ENCODE assay signal across 29 mouse cellular contexts in the genomic region with DNA sequence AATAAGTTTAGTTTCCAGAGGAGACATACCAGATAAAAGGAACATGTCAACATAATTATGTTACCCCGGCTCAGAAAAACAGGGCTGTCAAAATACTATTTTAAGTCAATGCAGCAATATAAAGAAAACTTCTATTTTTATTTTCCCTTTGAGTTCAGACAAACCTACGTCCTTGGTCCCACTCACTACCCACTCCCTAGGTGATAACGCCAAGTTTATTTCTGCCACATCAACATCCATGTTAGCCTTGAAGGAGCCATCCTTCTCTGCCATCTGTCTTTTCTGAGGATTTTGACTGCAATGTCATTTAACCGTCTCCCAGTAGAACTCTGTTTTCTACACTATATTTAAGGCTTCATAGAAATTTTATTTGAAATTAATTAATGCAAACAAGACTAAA.
"Had no signal": no experiment of that assay in that cellular context is flagged by ENCODE, and none has a peak within 500 bp of the region (broad histone marks: within the 10 kb centered on the region; RNA-seq: fewer than 3 reads in every experiment).

No protein-coding gene starts in this region.

- H3K9me3 ChIP-seq: embryonic facial prominence, embryonic 10.5 days; embryonic facial prominence, embryonic 12.5 days; embryonic facial prominence, embryonic 13.5 days; embryonic facial prominence, embryonic 15.5 days; forebrain, embryonic 10.5 days; forebrain, embryonic 12.5 days; forebrain, embryonic 13.5 days; forebrain, embryonic 15.5 days had no signal

- H3K4me3 ChIP-seq: embryonic facial prominence, embryonic 10.5 days; embryonic facial prominence, embryonic 12.5 days; embryonic facial prominence, embryonic 13.5 days; embryonic facial prominence, embryonic 15.5 days; erythroblast, embryonic 14.5 days; forebrain, embryonic 10.5 days; forebrain, embryonic 12.5 days; forebrain, embryonic 13.5 days; forebrain, embryonic 15.5 days; gastrocnemius, adult 2 months; heart, adult 2 months had no signal

- H3K27me3 ChIP-seq: embryonic facial prominence, embryonic 12.5 days; embryonic facial prominence, embryonic 13.5 days; embryonic facial prominence, embryonic 15.5 days; forebrain, embryonic 12.5 days; forebrain, embryonic 13.5 days; forebrain, embryonic 15.5 days had no signal

- H3K36me3 ChIP-seq: embryonic facial prominence, embryonic 10.5 days; embryonic facial prominence, embryonic 12.5 days; embryonic facial prominence, embryonic 13.5 days; embryonic facial prominence, embryonic 15.5 days; forebrain, embryonic 10.5 days; forebrain, embryonic 12.5 days; forebrain, embryonic 15.5 days had no signal

- H3K4me1 ChIP-seq: embryonic facial prominence, embryonic 10.5 days; embryonic facial prominence, embryonic 12.5 days; embryonic facial prominence, embryonic 13.5 days; embryonic facial prominence, embryonic 15.5 days; forebrain, embryonic 10.5 days; forebrain, embryonic 12.5 days; forebrain, embryonic 13.5 days; forebrain, embryonic 15.5 days had no signal

- DNase-seq: cerebellum, adult 2 months; cerebellum, adult 8-10 months; cerebellum, adult 9-10 months; cerebellum, adult 9-11 months; cerebellum, postnatal 10 days; cerebellum, postnatal 14 days; cerebellum, postnatal 25 days; cerebellum, postnatal 36 days; embryo, embryonic 11 days; forebrain, postnatal 0 days; gastrocnemius, adult 2 months; gastrocnemius, postnatal 10 days; gastrocnemius, postnatal 14 days; gastrocnemius, postnatal 25 days; gastrocnemius, postnatal 36 days; heart, adult 11 months; heart, adult 18-20 months; heart, adult 2 months had no signal

- H3K9ac ChIP-seq: embryonic facial prominence, embryonic 12.5 days; embryonic facial prominence, embryonic 13.5 days; embryonic facial prominence, embryonic 15.5 days; forebrain, embryonic 12.5 days; forebrain, embryonic 13.5 days; forebrain, embryonic 15.5 days; forebrain, postnatal 0 days had no signal

- H3K27ac ChIP-seq: embryonic facial prominence, embryonic 10.5 days; embryonic facial prominence, embryonic 12.5 days; embryonic facial prominence, embryonic 13.5 days; embryonic facial prominence, embryonic 15.5 days; forebrain, embryonic 10.5 days; forebrain, embryonic 12.5 days; forebrain, embryonic 13.5 days; forebrain, embryonic 15.5 days; gastrocnemius, adult 2 months; heart, adult 2 months had no signal

- H3K4me2 ChIP-seq: embryonic facial prominence, embryonic 12.5 days; embryonic facial prominence, embryonic 13.5 days; embryonic facial prominence, embryonic 15.5 days; forebrain, embryonic 12.5 days; forebrain, embryonic 13.5 days; forebrain, embryonic 15.5 days had no signal

- ATAC-seq: forebrain, embryonic 13.5 days; forebrain, embryonic 14.5 days; forebrain, embryonic 15.5 days; forebrain, embryonic 16.5 days; forebrain, postnatal 0 days had no signal
